Mouse (Mus musculus): ENCODE data around the gene Gm5773. TPM values are rescaled to one million over a fixed set of nuclear protein-coding genes. Genes with fewer than 3 reads are reported as not detected.

Gm5773 gene
- polyA plus RNA-seq (2014; fragmentation: Illumina TruSeq; extraction: RNeasy Lipid Tissue Mini Kit (QIAGEN cat#74804); ENCODE audit: low read depth, low replicate concordance) = not detected

GRCm38 (mm10) chr3:93772700-93773099 lies at the start of gene Gm5773:
Gm5773 (plus strand) TSS chr3:93773000.

GRCm38 (mm10) chr3:93796098-93796497 lies 23.3 kb downstream of the Gm5773 start, which contains the start of gene Tdpoz4:
Tdpoz4 (plus strand) TSS chr3:93796398.

Other genes with a start within 250 kb of the Gm5773 start
- 180 TPM for gene S100a10, start 217.9 kb upstream of the Gm5773 start, polyA plus RNA-seq (2014; fragmentation: Illumina TruSeq; extraction: RNeasy Lipid Tissue Mini Kit (QIAGEN cat#74804); ENCODE audit: low read depth, low replicate concordance)
- not detected for gene Tdpoz2, start 120.3 kb upstream of the Gm5773 start, polyA plus RNA-seq (2014; fragmentation: Illumina TruSeq; extraction: RNeasy Lipid Tissue Mini Kit (QIAGEN cat#74804); ENCODE audit: low read depth, low replicate concordance)
- not detected for gene Tdpoz1, start 96.7 kb upstream of the Gm5773 start, polyA plus RNA-seq (2014; fragmentation: Illumina TruSeq; extraction: RNeasy Lipid Tissue Mini Kit (QIAGEN cat#74804); ENCODE audit: low read depth, low replicate concordance)
- not detected for gene Gm37596, start 79.9 kb upstream of the Gm5773 start, polyA plus RNA-seq (2014; fragmentation: Illumina TruSeq; extraction: RNeasy Lipid Tissue Mini Kit (QIAGEN cat#74804); ENCODE audit: low read depth, low replicate concordance)
- gene Tdpoz4, start 23.4 kb downstream of the Gm5773 start, polyA plus RNA-seq (2014; fragmentation: Illumina TruSeq; extraction: RNeasy Lipid Tissue Mini Kit (QIAGEN cat#74804); ENCODE audit: low read depth, low replicate concordance) = not detected
- gene Tdpoz3, start 53.0 kb downstream of the Gm5773 start, polyA plus RNA-seq (2014; fragmentation: Illumina TruSeq; extraction: RNeasy Lipid Tissue Mini Kit (QIAGEN cat#74804); ENCODE audit: low read depth, low replicate concordance) = not detected
- not detected for gene Gm9117, start 170.5 kb downstream of the Gm5773 start, polyA plus RNA-seq (2014; fragmentation: Illumina TruSeq; extraction: RNeasy Lipid Tissue Mini Kit (QIAGEN cat#74804); ENCODE audit: low read depth, low replicate concordance)
- gene Tdpoz5, start 188.3 kb downstream of the Gm5773 start, polyA plus RNA-seq (2014; fragmentation: Illumina TruSeq; extraction: RNeasy Lipid Tissue Mini Kit (QIAGEN cat#74804); ENCODE audit: low read depth, low replicate concordance) = not detected

Measured in liver, adult 10 weeks (tissue).